Mouse (Mus musculus) hindbrain, postnatal 0 days (tissue): ENCODE data around the gene Nphs2. TPM values are rescaled to one million over a fixed set of nuclear protein-coding genes. Genes with fewer than 3 reads are reported as not detected.
"Not testable (repeated sequence)": the region's sequence is repeated elsewhere in the genome, so short reads cannot be mapped to it uniquely, and the experiment has no call there.

Source experiments
- ATAC-seq: fragments of 200-750 bp; cut with Nextera tagmentation; 2 replicates; pipeline ENCODE4 v1.8.0; 2017; ENCODE audit warnings: mild to moderate bottlenecking, moderate TSS enrichment, moderate library complexity
- DNase-seq: peaks from one replicate; pipeline ENCODE4 v3.0.0-alpha.2; 2015; ENCODE audit warnings: low spot score
- H3K27ac ChIP-seq: fragments of 300-500 bp; sonication (generic); 2 replicates; pipeline ENCODE4 v1.5.1; 2014; ENCODE audit warnings: mild to moderate bottlenecking
- H3K27me3 ChIP-seq: fragments of 300-500 bp; sonication (generic); 2 replicates; pipeline ENCODE4 v1.6.1; 2014; ENCODE audit warnings: low read length, mixed read lengths; ENCODE audit not compliant: insufficient read depth
- H3K36me3 ChIP-seq: fragments of 300-500 bp; sonication (generic); 2 replicates; pipeline ENCODE4 v1.6.1; 2014; ENCODE audit warnings: low read length, mixed read lengths; ENCODE audit not compliant: insufficient read depth
- H3K4me1 ChIP-seq: fragments of 300-500 bp; sonication (generic); 2 replicates; pipeline ENCODE4 v1.6.1; 2014; ENCODE audit warnings: antibody characterized with exemption, low read length, mixed read lengths; ENCODE audit not compliant: insufficient read depth
- H3K4me2 ChIP-seq: fragments of 300-500 bp; sonication (generic); 2 replicates; pipeline ENCODE4 v1.6.1; 2014; ENCODE audit warnings: low read depth, mild to moderate bottlenecking, low read length, moderate library complexity, mixed read lengths
- H3K4me3 ChIP-seq: fragments of 300-500 bp; sonication (generic); 2 replicates; pipeline ENCODE4 v1.5.1; 2014; ENCODE audit warnings: low read length
- H3K9ac ChIP-seq: fragments of 300-500 bp; sonication (generic); replicated peaks from 2 replicates; pipeline ENCODE4 v1.6.1; 2014; ENCODE audit warnings: mild to moderate bottlenecking, low read length, moderate library complexity, mixed read lengths
- H3K9me3 ChIP-seq: fragments of 300-500 bp; sonication (generic); 2 replicates; pipeline ENCODE4 v1.6.1; 2016; ENCODE audit warnings: low read length, mixed read lengths
- CTCF ChIP-seq: IDR thresholded peaks from 2 replicates; pipeline ENCODE4 v1.5.1; 2016; ENCODE audit warnings: antibody characterized with exemption, control low read depth, low read depth
- WGBS: fragments of 180-500 bp; shearing (Covaris S2); extraction: QIAGEN DNeasy Blood & Tissue Kit; methylation state at CpG from one replicate; pipeline ENCODE4 v1.1.7; 2014; 5-methylcytosine and 5-hydroxymethylcytosine counted together
- polyA plus RNA-seq: library from polyadenylated mRNA; unstranded; fragments of >200 nt; fragmentation: Nextera tagmentation; extraction: Ambion mirVana; gene quantifications from 2 replicates; pipeline ENCODE4 v1.2.1, GENCODE M21; 2015
- total RNA-seq: library from RNA; depleted of rRNA; stranded (reverse); fragments of >200 nt; gene quantifications from 2 replicates; pipeline ENCODE4 v1.2.3, GENCODE M21; 2014

Gene Nphs2
- total and polyA plus RNA-seq, 2 experiments from 2014 or later: 0.31 to 0.64 TPM

DNA sequence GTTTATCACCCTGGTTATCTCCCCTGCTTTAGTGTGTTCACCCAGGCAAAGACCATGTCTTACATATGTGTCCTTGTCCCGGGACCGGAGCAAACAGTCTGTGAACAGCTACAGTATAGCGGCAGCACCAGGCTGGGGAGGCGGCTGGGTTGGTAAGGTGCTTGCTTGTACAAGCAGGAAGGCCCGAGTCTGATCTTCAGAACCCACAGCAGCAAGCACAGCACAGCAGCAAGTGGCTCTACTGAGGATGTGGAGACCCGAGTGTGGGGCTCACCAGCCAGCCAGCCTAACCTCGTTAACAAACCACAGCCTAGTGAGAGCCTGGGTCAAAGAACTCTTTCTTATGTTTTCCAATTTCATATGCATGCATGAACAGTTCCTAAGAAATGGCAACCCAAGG lies 30.4 kb upstream of the Nphs2 start:
- no peak overlapping the region for H3K4me2 ChIP-seq
- no peak overlapping the region for H3K27ac ChIP-seq
- H3K4me1 ChIP-seq: no peaks in the 10 kb centered on the region
- no peak overlapping the region for H3K9ac ChIP-seq
- H3K9me3 ChIP-seq: no peaks in the 10 kb centered on the region
- H3K4me3 ChIP-seq: no peak overlapping the region
- no peaks in the 10 kb centered on the region for H3K36me3 ChIP-seq
- ATAC-seq (no peak), DNase-seq (no peak)
- H3K27me3 ChIP-seq: no peaks in the 10 kb centered on the region
- no peak for TF ChIP-seq CTCF
- 81% methylated on average over 7 of the region's 7 CpGs for WGBS

DNA sequence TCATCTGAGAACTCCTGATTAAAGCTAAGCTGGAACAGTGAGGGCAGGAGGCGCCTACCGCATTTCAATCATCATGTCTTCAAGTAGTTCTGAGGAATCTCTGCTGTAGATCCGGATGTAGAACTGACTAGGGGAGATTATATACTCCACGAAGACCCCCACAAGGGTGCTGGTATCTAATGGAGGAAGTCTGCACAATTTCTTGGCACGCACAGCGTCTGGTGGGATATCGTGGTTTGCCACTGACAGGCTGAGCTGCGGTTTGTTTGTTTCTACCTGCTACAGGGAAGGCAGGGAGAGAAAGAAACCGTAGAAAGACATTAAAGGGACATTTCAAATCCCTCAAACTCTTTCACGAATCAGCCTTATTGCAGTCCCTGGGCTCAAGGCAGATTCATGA lies 26.3 kb upstream of the Nphs2 start:
- Histone ChIP-seq H3K36me3 (no peaks in the 10 kb centered on the region), H3K9ac (no peak overlapping the region), H3K4me3 (no peak overlapping the region), H3K27ac (no peak overlapping the region), H3K9me3 (no peaks in the 10 kb centered on the region), H3K27me3 (no peaks in the 10 kb centered on the region), H3K4me1 (no peaks in the 10 kb centered on the region), H3K4me2 (no peak overlapping the region)
- TF ChIP-seq CTCF: no peak
- DNase-seq (no peak), ATAC-seq (no peak)
- WGBS: 72% methylated on average over 10 of the region's 10 CpGs

- 41% methylated on average over 9 of the region's 9 CpGs for WGBS
- no peak for TF ChIP-seq CTCF
- Histone ChIP-seq H3K4me2 (no peak overlapping the region), H3K36me3 (no peaks in the 10 kb centered on the region), H3K4me3 (no peak overlapping the region), H3K27ac (no peak overlapping the region), H3K27me3 (no peaks in the 10 kb centered on the region), H3K4me1 (no peaks in the 10 kb centered on the region), H3K9me3 (no peaks in the 10 kb centered on the region), H3K9ac (no peak overlapping the region)
- ATAC-seq (no peak), DNase-seq (no peak)
Measured at GRCm38 (mm10) chr1:156284851-156285540, 25.5 kb upstream of the Nphs2 start.

DNA sequence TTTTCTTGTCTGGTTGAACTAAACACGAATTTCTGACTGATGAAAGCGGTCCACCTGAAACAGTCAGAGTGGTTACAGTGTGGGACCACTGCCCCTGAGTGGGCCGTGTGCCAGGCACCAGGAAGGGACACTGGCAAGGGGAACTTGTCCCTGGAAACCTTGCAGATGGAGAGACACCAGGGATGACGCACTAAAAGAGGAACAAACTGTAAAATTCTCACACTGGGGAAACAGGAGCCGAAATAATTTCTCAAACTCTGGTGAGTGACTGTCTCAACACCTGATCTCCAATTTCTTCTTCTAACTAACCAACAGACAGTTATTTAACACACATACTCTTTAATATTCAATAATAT lies 25.0 kb upstream of the Nphs2 start:
- no peak overlapping the region for H3K27ac ChIP-seq
- DNase-seq (no peak), ATAC-seq (no peak)
- H3K9ac ChIP-seq: no peak overlapping the region
- 83% methylated on average over 5 of the region's 5 CpGs for WGBS
- no peaks in the 10 kb centered on the region for H3K4me1 ChIP-seq
- no peaks in the 10 kb centered on the region for H3K27me3 ChIP-seq
- H3K36me3 ChIP-seq: no peaks in the 10 kb centered on the region
- H3K9me3 ChIP-seq: no peaks in the 10 kb centered on the region
- H3K4me3 ChIP-seq: no peak overlapping the region
- no peak overlapping the region for H3K4me2 ChIP-seq
- TF ChIP-seq CTCF: no peak

- H3K27me3 ChIP-seq: no peaks in the 10 kb centered on the region
Measured at GRCm38 (mm10) chr1:156288556-156289221, 21.8 kb upstream of the Nphs2 start.

DNA sequence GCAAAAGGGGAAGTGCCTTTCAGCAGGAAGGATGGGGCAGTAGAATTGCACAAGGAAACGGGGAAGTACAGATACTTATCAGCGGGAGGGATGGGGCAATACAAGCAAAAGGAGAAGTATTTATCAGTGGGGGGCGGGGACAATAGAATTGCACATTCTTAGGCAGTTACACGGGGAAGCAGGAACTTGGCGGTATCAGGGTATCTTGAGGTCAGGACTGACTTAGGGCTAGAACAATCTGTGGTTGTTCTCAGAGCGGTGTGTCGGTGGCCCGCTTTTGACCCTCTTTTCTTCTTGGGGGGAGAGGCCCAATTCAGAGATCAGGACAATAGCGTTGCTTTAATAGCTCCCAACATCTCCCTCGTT lies 21.3 kb upstream of the Nphs2 start:
- H3K4me2 ChIP-seq, DNase-seq, H3K27ac ChIP-seq, H3K27me3 ChIP-seq, H3K4me1 ChIP-seq, H3K36me3 ChIP-seq, ATAC-seq, H3K4me3 ChIP-seq, H3K9me3 ChIP-seq, H3K9ac ChIP-seq: not testable (repeated sequence)
- WGBS: 71% methylated on average over 9 of the region's 10 CpGs

More at GRCm38 (mm10) chr1:156288556-156289221, 21.8 kb upstream of the Nphs2 start:
- no peak overlapping the region for H3K4me3 ChIP-seq
- H3K36me3 ChIP-seq: no peaks in the 10 kb centered on the region
- H3K9ac ChIP-seq: no peak overlapping the region
- ATAC-seq (no peak), DNase-seq (no peak)
- TF ChIP-seq CTCF: no peak
- no peak overlapping the region for H3K27ac ChIP-seq
- no peaks in the 10 kb centered on the region for H3K4me1 ChIP-seq
- no peaks in the 10 kb centered on the region for H3K9me3 ChIP-seq
- H3K4me2 ChIP-seq: no peak overlapping the region
- WGBS: 80% methylated on average over 9 of the region's 9 CpGs

GRCm38 (mm10) chr1:156290016-156290415 lies 20.5 kb upstream of the Nphs2 start:
- WGBS: 93% methylated on average over 6 of the region's 6 CpGs
- Histone ChIP-seq H3K9me3 (no peaks in the 10 kb centered on the region), H3K36me3 (no peaks in the 10 kb centered on the region), H3K27me3 (no peaks in the 10 kb centered on the region), H3K4me1 (no peaks in the 10 kb centered on the region), H3K27ac (no peak overlapping the region), H3K9ac (no peak overlapping the region), H3K4me3 (no peak overlapping the region), H3K4me2 (no peak overlapping the region)
- TF ChIP-seq CTCF: no peak
- ATAC-seq (no peak), DNase-seq (no peak)
